Mouse (Mus musculus) heart, adult 2 months (tissue): ENCODE measurements around the gene Necab2.

ENCODE experiments used
- CTCF ChIP-seq: fragments of 200-600 bp; IDR thresholded peaks from 2 replicates; pipeline ENCODE4 v1.8.1; 2022; ENCODE audit warnings: antibody characterized with exemption, mild to moderate bottlenecking, moderate library complexity
- EP300 ChIP-seq: fragments of 200-500 bp; IDR thresholded peaks from 2 replicates; pipeline ENCODE4 v1.6.1; 2011; ENCODE audit warnings: low read depth, low read length, control low read depth; ENCODE audit not compliant: insufficient read depth
- POLR2A ChIP-seq: fragments of 200-500 bp; IDR thresholded peaks from 2 replicates; pipeline ENCODE4 v1.6.1; 2011; ENCODE audit warnings: mild to moderate bottlenecking, low read depth, low read length, control low read depth; ENCODE audit not compliant: insufficient read depth

DNA sequence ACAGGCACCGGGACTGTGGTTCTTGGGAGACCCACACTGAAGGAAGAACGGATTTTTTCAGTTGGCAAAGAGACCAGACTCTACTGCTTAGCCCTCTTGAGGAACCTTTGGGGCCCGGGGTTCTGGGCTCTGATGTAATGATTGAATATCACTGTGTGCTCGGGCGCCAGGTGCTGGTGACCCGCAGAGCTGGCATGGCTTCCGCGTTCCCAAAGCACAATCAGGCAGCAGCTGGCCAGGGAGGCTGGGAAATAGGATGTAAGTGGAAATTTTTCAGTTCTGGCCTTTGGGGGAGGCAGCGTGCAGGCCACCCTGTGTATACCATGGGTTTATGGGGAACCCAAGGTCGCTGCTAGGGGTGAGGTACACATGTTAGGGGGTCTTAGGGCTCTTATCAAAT is 20.3 kb downstream of the Necab2 start:
- TF ChIP-seq CTCF (no peak), POLR2A (no peak), EP300 (no peak)
